Mouse (Mus musculus): ENCODE data around the gene Clmp. TPM values are rescaled to one million over a fixed set of nuclear protein-coding genes. Genes with fewer than 3 reads are reported as not detected.
A peak's percentile ranks its signal among the peaks of the same experiment; 100 is the strongest.

The Clmp gene
- total RNA-seq, 2 experiments from 2014 or later, result 27.3 to 31.1 TPM

DNA sequence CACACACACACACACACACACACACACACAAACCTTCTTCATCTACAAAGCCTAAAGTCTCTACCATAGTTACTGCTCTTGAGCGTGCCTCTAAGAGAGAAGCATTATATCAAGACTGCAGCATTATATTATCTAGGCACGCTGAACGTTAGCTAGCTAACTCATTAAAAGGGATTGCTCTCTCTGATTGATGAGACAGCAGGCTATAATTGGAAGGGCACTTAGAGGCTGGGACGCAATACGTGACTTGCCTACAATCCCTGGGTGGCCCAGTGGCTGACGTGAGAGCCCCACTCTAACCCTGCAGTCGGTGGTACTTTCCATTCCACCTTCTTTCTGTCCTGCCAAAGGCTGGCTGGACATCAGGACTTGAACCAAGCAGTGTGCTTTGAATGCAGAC lies 35.1 kb downstream of the Clmp start:
- no peak for DNase-seq (ENCODE audit: extremely low spot score in 1 of 2, low spot score in 2 of 2)
- intact Hi-C loops (cut with DNase I), result no loop called here
- Histone ChIP-seq H3K4me3 (no peak overlapping the region), H3K27ac (no peak overlapping the region)
- TF ChIP-seq CTCF (IDR thresholded peaks at IDR 0.05), result no peak

DNA sequence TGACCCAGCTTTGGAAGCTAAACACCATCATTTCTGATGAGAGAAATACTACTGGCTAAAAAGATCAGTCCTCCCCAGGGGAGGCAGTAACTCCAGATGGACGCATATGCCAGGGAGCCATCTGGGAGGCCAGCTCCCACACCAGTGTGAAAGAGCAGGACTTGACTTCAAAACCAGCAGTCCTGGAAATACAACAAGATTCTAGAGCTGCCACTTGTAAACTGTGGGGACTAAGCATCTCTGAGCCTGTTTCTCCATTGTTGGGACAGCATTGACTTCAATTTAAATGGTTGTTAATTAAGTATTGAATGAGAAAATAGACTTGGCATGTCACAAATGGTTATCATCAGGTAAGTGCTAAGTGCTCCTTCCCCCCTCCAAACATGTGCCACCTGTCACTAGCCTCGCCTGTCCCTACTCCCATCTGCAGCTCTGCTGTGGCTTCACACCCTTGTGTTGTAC lies 37.6 kb downstream of the Clmp start:
- no peak for DNase-seq (ENCODE audit: extremely low spot score in 1 of 2, low spot score in 2 of 2)
- Histone ChIP-seq H3K4me3 (no peak overlapping the region), H3K27ac (no peak overlapping the region)
- intact Hi-C loops (cut with DNase I), result no loop called here
- TF ChIP-seq CTCF (IDR thresholded peaks at IDR 0.05), result no peak

DNA sequence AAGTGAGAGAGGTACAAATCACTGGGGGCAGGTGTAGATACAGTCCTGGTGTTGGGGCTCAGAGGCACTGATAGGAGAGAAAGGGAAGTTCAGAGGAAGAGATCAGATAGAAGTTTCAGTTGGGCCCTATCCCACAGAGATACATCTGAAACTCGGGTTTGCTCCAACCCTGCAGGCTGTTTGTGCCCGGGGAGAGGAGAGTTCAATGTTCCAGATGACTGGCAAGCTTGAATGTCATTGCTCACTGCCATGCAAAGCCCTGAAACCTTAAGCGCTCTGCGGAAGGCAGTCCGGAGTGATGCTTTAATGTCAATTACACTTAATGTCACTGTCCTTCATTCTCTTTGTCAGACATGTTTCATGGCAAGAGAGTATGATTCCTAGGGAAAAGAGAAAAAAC lies 39.2 kb downstream of the Clmp start:
- intact Hi-C loops (cut with DNase I), result no loop called here
- DNase-seq (ENCODE audit: extremely low spot score in 1 of 2, low spot score in 2 of 2), result no peak
- Histone ChIP-seq H3K27ac (no peak overlapping the region), H3K4me3 (no peak overlapping the region)
- TF ChIP-seq CTCF (IDR thresholded peaks at IDR 0.05), result no peak

DNA sequence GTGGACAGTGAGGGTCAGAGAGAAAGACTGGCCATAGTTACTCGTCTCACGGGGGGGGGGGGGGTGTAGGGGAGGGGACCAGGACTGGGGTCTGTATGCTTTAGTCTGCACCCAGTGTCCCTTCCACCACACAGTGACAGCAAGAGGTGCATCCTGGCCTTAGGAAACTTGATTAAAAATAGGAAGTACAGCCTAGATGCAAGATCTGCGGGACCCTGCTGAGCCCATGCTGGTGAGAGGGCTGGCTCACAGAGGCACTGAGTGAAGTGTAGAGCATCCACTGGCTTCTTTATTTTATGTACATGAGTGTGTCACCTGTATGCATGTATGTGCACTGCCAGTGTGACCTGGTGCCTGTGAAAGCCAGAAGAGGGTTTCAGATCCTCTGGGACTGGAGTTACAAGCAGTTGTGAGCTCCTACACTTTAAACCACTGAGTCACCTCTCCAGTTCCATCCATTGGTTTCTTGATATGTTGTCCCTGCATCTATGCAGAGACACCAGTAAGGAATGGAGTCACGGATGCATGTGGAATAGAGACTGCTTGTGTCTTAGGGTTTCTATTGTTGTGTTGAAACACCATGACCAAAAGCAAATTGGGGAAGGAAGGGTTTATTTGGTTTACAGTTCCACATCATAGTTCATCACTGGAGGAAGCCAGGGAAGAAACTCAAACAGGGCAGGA lies 41.5 kb downstream of the Clmp start:
- intact Hi-C loops (cut with DNase I), result no loop called here
- no peak for TF ChIP-seq CTCF (IDR thresholded peaks at IDR 0.05)
- Histone ChIP-seq H3K27ac (no peak overlapping the region), H3K4me3 (no peak overlapping the region)
- DNase-seq (ENCODE audit: extremely low spot score in 1 of 2, low spot score in 2 of 2), result no peak

DNA sequence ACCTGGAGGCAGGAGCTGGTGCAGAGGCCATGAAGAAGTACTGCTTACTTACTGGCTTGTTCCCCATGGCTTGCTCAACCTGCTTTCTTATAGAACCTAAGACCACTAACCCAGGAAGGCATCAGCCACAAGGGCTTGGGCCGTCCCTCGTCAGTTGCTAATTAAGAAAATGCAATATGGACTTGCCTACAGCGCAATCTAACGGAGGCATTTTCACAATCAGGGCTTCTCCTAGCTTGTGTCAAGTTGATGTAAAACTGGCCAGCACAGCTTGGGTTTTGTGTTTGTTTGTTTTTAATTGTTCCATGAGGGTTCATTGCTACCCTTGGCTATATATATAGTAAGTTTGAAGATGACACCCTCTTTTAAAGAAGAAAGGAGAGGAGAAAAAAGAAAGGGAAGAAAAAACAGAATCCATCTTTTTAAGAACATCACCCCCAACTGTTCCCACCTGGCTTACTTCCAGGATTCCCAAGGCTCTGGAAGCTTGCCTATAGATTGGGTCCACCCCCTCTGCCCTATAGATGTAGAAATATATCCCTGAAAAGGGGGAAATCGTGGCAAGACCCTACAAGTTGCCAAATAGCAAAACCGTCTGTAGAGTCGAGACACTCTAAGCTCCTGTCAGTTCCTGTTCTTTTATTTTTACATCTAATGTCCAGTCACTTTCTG lies 42.2 kb downstream of the Clmp start:
- intact Hi-C loops (cut with DNase I), result no loop called here
- no peak for DNase-seq (ENCODE audit: extremely low spot score in 1 of 2, low spot score in 2 of 2)
- Histone ChIP-seq H3K4me3 (no peak overlapping the region), H3K27ac (no peak overlapping the region)
- no peak for TF ChIP-seq CTCF (IDR thresholded peaks at IDR 0.05)

DNA sequence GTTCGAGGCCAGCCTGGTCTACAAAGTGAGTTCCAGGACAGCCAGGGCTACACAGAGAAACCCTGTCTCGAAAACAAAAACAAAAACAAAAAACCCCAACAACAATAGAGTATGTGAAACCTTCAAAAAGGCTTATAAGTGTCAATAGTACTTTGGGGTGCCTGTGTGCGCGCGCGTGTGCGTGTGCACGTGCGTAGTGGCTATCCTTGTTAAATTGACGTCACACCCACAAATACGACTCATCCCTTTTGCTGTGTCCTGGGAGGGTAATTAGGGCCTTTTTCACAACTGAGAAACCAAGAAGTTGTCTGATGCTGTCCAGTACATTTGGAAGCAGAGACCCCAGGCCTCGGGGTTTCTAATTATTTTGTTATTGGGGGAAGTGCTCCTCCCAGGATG lies 44.5 kb downstream of the Clmp start:
- peak overlapping the region; percentile 87 for H3K27ac ChIP-seq
- intact Hi-C loops (cut with DNase I), result loop anchor here (5.0 kb wide), 1 partner anchor 43 kb away; the partner anchor contains the start of gene Clmp
- DNase-seq (ENCODE audit: extremely low spot score in 1 of 2, low spot score in 2 of 2), result no peak
- no peak for TF ChIP-seq CTCF (IDR thresholded peaks at IDR 0.05)
- H3K4me3 ChIP-seq, result peak overlapping the region; percentile 49

DNA sequence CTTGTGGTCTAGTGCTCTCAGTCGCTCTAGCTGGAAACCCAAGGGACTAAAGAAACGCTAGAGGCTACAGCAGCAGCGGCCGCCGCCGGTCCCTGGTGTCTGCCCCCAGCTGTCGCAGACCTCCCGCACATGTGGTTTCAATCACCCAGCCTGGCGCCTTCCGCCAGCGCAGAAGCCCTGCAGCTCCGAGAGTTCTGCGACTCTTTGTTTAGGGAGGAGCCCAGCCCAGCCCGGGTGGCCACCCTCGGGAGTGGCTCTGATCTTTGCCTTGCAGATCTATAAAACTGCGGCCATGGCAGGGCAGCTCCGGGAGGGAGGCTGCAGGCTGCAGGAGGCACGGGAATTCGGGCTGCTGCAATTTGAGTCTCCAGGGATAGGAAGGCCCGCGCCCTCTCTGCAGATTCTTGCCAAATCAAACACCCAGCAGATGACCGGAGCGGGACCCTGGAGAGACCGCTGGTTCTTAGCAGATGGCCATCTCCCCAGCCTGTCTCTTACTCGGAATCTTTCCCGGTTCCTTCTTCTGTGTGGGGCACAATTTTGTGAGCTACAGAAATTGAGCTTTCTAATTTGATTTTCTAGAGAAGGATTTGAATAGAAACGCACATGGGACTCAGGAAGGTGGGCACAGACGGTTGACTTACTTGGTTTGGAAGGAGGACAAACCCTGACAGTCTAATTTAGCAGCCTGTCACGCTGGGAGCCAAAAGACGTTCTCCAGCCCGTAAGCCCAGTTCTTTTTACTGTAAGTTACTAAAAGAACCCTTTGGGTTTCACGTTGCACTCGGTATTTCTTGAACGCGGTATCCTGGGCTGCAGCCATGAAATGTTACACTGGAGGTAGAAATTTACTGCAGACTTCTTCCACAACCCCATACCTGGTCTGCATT lies 45.2 kb downstream of the Clmp start:
- intact Hi-C loops (cut with DNase I), result loop anchor here (5.0 kb wide), 1 partner anchor 44 kb away; the partner anchor contains the start of gene Clmp
- peak; percentile 40 to 53 for DNase-seq (ENCODE audit: extremely low spot score in 1 of 2, low spot score in 2 of 2)
- Histone ChIP-seq H3K27ac (peak overlapping the region; percentile 87), H3K4me3 (peak overlapping the region; percentile 49)
- TF ChIP-seq CTCF (IDR thresholded peaks at IDR 0.05), result no peak

DNA sequence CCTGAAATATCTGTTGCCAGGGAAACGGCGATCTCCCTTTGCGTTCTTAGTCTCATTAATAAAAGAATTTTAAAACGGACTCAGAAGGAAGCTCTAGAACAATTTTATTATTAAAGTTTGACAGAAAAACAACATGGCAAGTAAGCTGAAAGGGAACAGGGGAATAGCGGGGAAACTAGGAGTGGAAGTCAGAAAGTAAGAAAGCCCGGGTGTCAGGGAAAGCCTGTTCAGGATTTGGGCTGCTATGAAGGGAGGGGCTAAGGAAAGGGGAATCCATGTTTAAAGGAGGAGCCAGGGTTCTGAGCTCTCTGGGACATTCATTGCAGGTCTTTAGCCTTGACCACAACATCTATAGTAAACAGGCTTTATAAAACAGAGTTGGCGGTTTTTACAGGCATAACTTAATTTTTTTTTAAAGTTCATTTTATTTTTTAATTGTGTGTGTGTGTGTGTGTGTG lies 45.9 kb downstream of the Clmp start:
- intact Hi-C loops (cut with DNase I), result loop anchor here (5.0 kb wide), 1 partner anchor 44 kb away; the partner anchor contains the start of gene Clmp
- no peak for TF ChIP-seq CTCF (IDR thresholded peaks at IDR 0.05)
- peak overlapping the region; percentile 87 for H3K27ac ChIP-seq
- no peak for DNase-seq (ENCODE audit: extremely low spot score in 1 of 2, low spot score in 2 of 2)
- peak overlapping the region; percentile 49 for H3K4me3 ChIP-seq

DNA sequence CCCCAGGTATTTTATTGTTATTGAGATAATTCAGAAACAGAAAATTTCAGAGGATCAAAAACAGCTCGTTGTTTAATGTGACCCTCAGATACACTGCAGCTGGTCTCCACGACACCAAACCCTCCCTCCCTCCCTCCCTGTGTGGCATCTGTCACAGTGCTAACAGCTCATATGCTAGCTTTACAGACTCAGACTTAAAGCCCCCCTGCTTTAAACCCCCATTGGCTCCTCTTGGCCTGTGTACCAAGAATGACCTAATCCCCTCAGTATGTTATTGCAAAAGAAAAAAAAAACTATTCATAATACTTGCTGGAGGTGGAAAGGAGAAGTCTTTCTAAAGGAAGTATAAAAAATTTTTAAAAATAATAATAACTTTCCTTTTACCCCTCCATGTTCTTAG lies 46.5 kb downstream of the Clmp start:
- intact Hi-C loops (cut with DNase I), result loop anchor here (5.0 kb wide), 1 partner anchor 45 kb away; the partner anchor contains the start of gene Clmp
- H3K4me3 ChIP-seq, result no peak overlapping the region
- no peak for TF ChIP-seq CTCF (IDR thresholded peaks at IDR 0.05)
- no peak overlapping the region for H3K27ac ChIP-seq
- DNase-seq (ENCODE audit: extremely low spot score in 1 of 2, low spot score in 2 of 2), result no peak

DNA sequence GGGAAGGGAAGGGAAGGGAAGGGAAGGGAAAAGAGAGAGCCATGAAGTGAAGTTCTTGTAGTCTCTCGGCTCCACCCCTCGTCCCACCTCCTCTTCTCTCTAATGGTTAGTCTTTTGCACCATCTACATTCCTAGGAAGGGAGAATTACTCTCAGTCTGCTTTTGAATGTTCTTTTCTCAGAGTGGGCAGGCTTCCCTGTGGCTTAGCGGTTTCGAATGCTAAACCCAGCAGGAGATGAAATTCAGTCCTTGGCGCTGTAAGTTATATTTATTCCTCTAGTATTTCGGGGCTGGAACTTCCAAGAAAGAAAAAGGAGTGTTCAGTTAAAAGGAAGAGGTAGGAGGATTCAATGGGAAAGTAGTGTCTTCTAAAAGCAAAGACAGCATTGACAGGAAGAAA lies 51.4 kb downstream of the Clmp start:
- no peak for DNase-seq (ENCODE audit: extremely low spot score in 1 of 2, low spot score in 2 of 2)
- intact Hi-C loops (cut with DNase I), result no loop called here

DNA sequence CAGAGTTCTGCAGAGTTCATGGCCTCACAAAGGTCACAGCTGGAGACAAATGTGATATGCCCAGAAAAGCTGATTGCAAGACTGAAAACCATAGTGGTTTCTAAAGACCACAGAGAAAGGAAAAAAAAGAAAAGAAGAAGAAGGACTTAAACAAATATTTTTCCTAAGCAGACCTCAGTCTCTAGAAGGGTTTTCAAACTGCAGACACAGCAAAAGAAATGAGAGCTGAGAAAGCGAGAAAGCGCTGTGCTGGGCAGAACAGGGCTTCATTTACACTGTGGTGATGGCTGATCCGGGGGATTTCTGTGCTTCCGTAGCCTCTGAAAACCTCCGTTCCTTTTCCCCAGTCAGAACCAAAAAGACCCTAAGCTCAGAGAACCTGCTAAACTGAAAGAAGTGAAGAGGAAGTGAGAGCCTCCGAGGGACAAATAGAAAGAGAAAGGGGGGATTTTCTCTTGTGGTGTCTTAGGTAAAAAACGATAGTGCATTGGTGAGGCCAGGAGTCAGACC lies 57.8 kb downstream of the Clmp start:
- no peak for TF ChIP-seq CTCF (IDR thresholded peaks at IDR 0.05)
- no peak overlapping the region; the same call in 1 of the 2 replicates for H3K27ac ChIP-seq
- intact Hi-C loops (cut with DNase I), result no loop called here
- DNase-seq (ENCODE audit: extremely low spot score in 1 of 2, low spot score in 2 of 2), result no peak
- no peak overlapping the region for H3K4me3 ChIP-seq

More for the DNA sequence above, 51.4 kb downstream of the Clmp start:
- Histone ChIP-seq H3K4me3 (no peak overlapping the region), H3K27ac (no peak overlapping the region)
- TF ChIP-seq CTCF (IDR thresholded peaks at IDR 0.05), result no peak
